Mouse (Mus musculus): ENCODE data around the gene Rpl9-ps1. TPM values are rescaled to one million over a fixed set of nuclear protein-coding genes. Genes with fewer than 3 reads are reported as not detected.

The Rpl9-ps1 gene
- polyA plus RNA-seq, 1 experiment, result not detected

- no peak for TF ChIP-seq CTCF (IDR thresholded peaks at IDR 0.05; ENCODE audit: extremely low read depth, insufficient read depth, low read length)
- TF ChIP-seq POLR2A (IDR thresholded peaks at IDR 0.05; ENCODE audit: extremely low read depth, insufficient read depth, low read length), result no peak
- no peak within 1 kb of the TSS for H3K4me3 ChIP-seq (ENCODE audit: insufficient read depth, low read length)
- no peaks in the 10 kb centered on the region for H3K4me1 ChIP-seq (ENCODE audit: control insufficient read depth, insufficient read depth, low read length)
- H3K27ac ChIP-seq (ENCODE audit: insufficient read depth, low read length), result peak within 1 kb of the TSS; percentile 77; the same call in 1 of the 2 replicates
These were observed 4.0 kb upstream of the Rpl9-ps1 start, which contains the start of gene Ccl3 for GRCm38 (mm10) chr11:83649305-83649841. Gene Ccl3 (minus strand): TSS chr11:83649355.

DNA sequence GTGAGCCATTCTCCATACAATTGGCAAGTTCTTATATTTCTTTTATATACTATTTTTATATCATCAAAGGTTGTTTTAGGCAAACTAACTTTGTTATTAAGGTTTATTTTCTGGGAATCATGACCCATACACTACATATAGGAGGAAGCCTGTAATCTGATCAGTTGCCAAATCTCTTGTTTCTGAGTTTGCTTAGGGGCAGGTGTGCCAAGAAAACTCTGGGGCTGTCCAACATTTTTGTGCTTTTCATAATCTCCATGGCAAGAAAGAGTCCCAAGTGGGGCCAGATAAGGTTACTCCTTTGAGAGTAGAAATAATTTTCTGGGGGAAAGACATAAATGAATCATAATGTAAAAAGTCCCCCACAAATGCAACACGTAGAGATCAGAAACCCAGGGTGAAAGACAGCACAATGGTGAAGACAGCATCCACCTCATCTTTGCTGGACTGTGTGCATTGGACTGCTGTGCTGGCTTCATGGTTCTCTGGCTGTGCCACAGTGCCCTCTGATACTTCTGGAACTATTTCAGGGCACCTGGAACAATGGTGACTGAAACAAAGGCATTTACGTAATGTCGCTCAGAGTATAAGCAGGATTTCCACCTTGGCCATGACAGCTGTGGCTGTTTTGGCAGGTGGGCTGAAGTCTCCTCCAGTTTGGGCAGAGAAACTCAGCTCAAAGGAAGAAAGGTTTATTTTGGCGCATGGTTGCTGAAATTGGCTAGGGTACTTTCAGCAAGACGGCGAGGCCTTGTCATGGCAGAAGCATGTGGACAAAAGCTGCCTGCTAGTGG, 1.1 kb upstream of the Rpl9-ps1 start:
- Histone ChIP-seq H3K27ac (ENCODE audit: insufficient read depth, low read length) (no peak overlapping the region), H3K4me1 (ENCODE audit: control insufficient read depth, insufficient read depth, low read length) (no peaks in the 10 kb centered on the region), H3K4me3 (ENCODE audit: insufficient read depth, low read length) (no peak overlapping the region)
- TF ChIP-seq CTCF (IDR thresholded peaks at IDR 0.05; ENCODE audit: extremely low read depth, insufficient read depth, low read length), result no peak
- TF ChIP-seq POLR2A (IDR thresholded peaks at IDR 0.05; ENCODE audit: extremely low read depth, insufficient read depth, low read length), result no peak

GRCm38 (mm10) chr11:83641216-83641615, 4.2 kb downstream of the Rpl9-ps1 start:
- H3K27ac ChIP-seq (ENCODE audit: insufficient read depth, low read length), result no peak overlapping the region
- TF ChIP-seq POLR2A (IDR thresholded peaks at IDR 0.05; ENCODE audit: extremely low read depth, insufficient read depth, low read length) (no peak), CTCF (IDR thresholded peaks at IDR 0.05; ENCODE audit: extremely low read depth, insufficient read depth, low read length) (no peak)
- no peaks in the 10 kb centered on the region for H3K4me1 ChIP-seq (ENCODE audit: control insufficient read depth, insufficient read depth, low read length)
- no peak overlapping the region for H3K4me3 ChIP-seq (ENCODE audit: insufficient read depth, low read length)

DNA sequence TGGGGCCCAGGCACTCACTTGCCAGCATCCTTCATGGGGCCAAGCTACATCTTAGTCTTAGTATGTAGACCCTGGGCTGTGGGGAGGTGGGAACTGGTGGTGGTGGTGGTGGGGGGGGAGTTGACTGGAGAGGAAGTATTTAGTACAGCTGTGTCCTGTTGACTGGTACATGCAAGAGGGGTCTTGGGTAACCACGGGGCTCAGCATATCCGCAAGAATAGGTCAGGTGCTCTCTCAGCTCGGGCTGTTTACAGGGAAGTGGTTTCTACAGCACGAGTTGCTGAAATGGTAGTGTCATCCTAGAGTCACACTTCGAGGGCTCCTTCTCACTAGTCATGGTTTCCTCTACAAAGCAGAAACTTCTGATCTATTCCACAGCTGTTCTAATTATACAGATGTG, 5.3 kb downstream of the Rpl9-ps1 start:
- Histone ChIP-seq H3K27ac (ENCODE audit: insufficient read depth, low read length) (no peak overlapping the region), H3K4me3 (ENCODE audit: insufficient read depth, low read length) (no peak overlapping the region), H3K4me1 (ENCODE audit: control insufficient read depth, insufficient read depth, low read length) (no peaks in the 10 kb centered on the region)
- TF ChIP-seq POLR2A (IDR thresholded peaks at IDR 0.05; ENCODE audit: extremely low read depth, insufficient read depth, low read length) (no peak), CTCF (IDR thresholded peaks at IDR 0.05; ENCODE audit: extremely low read depth, insufficient read depth, low read length) (no peak)

- Histone ChIP-seq H3K4me1 (ENCODE audit: control insufficient read depth, insufficient read depth, low read length) (no peaks in the 10 kb centered on the region), H3K4me3 (ENCODE audit: insufficient read depth, low read length) (no peak overlapping the region), H3K27ac (ENCODE audit: insufficient read depth, low read length) (no peak overlapping the region)
- TF ChIP-seq POLR2A (IDR thresholded peaks at IDR 0.05; ENCODE audit: extremely low read depth, insufficient read depth, low read length), result no peak
- TF ChIP-seq CTCF (IDR thresholded peaks at IDR 0.05; ENCODE audit: extremely low read depth, insufficient read depth, low read length), result no peak
These were observed 5.9 kb downstream of the Rpl9-ps1 start for GRCm38 (mm10) chr11:83639533-83639932.

DNA sequence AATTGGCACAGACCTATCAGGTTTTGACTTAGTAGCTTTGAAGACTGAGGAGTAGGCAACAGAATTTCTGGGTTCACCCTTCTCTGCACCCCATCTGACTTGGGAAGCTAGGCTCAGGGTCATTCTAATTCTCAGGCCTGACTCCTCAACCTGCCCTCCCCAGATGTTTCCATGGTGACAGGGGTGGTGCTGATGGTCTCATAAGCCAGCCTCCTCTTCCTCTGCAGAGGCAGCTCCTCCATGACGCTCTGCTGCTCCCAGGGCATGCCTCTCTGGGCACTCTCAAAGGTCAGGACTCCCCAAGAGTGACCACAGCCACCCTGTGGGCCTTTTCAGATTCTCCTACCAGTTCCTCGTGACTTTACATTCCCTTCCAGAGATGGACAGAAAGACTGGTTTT, 6.5 kb downstream of the Rpl9-ps1 start:
- no peak overlapping the region for H3K27ac ChIP-seq (ENCODE audit: insufficient read depth, low read length)
- TF ChIP-seq POLR2A (IDR thresholded peaks at IDR 0.05; ENCODE audit: extremely low read depth, insufficient read depth, low read length) (no peak), CTCF (IDR thresholded peaks at IDR 0.05; ENCODE audit: extremely low read depth, insufficient read depth, low read length) (no peak)
- H3K4me1 ChIP-seq (ENCODE audit: control insufficient read depth, insufficient read depth, low read length), result peaks cover 2% of the 10 kb centered on the region
- no peak overlapping the region for H3K4me3 ChIP-seq (ENCODE audit: insufficient read depth, low read length)

DNA sequence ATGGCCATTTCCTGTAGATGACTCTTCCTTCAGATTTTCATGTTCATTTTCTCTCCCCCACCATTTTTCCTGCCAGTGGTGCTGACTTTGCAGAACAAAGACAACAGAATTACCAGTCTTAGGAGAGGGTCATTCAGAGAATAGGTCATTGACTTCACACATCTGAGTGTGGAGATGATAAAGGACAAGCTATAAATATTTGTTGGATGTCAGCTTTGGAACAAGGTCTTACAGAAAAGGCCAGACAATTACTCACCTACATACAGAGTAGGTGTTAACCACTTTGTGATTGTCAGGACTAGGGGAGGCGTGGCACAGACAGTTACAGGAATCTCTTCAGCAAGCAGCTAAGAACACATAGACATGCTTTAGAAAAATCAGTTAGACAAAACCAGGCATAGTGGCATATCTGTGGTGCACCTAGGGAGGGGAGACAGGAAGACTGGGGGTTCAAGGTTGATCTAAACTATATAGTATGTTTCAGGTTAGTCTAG, 8.6 kb downstream of the Rpl9-ps1 start:
- Histone ChIP-seq H3K4me3 (ENCODE audit: insufficient read depth, low read length) (no peak overlapping the region), H3K27ac (ENCODE audit: insufficient read depth, low read length) (no peak overlapping the region), H3K4me1 (ENCODE audit: control insufficient read depth, insufficient read depth, low read length) (peaks cover 2% of the 10 kb centered on the region)
- no peak for TF ChIP-seq CTCF (IDR thresholded peaks at IDR 0.05; ENCODE audit: extremely low read depth, insufficient read depth, low read length)
- no peak for TF ChIP-seq POLR2A (IDR thresholded peaks at IDR 0.05; ENCODE audit: extremely low read depth, insufficient read depth, low read length)

GRCm38 (mm10) chr11:83634898-83635297, 10.5 kb downstream of the Rpl9-ps1 start:
- TF ChIP-seq POLR2A (IDR thresholded peaks at IDR 0.05; ENCODE audit: extremely low read depth, insufficient read depth, low read length) (no peak), CTCF (IDR thresholded peaks at IDR 0.05; ENCODE audit: extremely low read depth, insufficient read depth, low read length) (no peak)
- H3K4me1 ChIP-seq (ENCODE audit: control insufficient read depth, insufficient read depth, low read length), result peaks cover 2% of the 10 kb centered on the region
- no peak overlapping the region for H3K27ac ChIP-seq (ENCODE audit: insufficient read depth, low read length)
- H3K4me3 ChIP-seq (ENCODE audit: insufficient read depth, low read length), result no peak overlapping the region

GRCm38 (mm10) chr11:83634425-83634824, 11.0 kb downstream of the Rpl9-ps1 start:
- H3K27ac ChIP-seq (ENCODE audit: insufficient read depth, low read length), result no peak overlapping the region
- TF ChIP-seq POLR2A (IDR thresholded peaks at IDR 0.05; ENCODE audit: extremely low read depth, insufficient read depth, low read length), result no peak
- no peak for TF ChIP-seq CTCF (IDR thresholded peaks at IDR 0.05; ENCODE audit: extremely low read depth, insufficient read depth, low read length)
- H3K4me3 ChIP-seq (ENCODE audit: insufficient read depth, low read length), result no peak overlapping the region
- peaks cover 2% of the 10 kb centered on the region for H3K4me1 ChIP-seq (ENCODE audit: control insufficient read depth, insufficient read depth, low read length)

DNA sequence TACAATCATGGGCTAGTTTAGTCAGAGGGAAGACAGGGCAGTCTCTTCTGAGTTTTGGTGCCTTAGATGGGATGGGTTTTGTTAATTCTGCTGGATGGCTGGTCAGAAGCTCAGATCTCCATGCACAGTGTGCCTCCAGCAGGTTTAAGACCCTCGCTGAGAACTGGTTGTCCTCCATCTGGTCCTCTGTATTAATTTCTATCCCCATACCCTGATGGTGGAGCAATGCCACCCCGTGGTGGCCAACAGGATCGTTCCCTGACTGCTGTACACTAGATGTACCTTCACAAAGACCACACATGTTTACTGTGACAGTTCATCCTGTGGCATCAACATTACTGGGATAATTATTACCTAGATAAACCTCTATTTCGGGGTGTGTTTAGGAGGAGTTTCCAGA, 12.7 kb downstream of the Rpl9-ps1 start:
- TF ChIP-seq CTCF (IDR thresholded peaks at IDR 0.05; ENCODE audit: extremely low read depth, insufficient read depth, low read length), result no peak
- H3K4me3 ChIP-seq (ENCODE audit: insufficient read depth, low read length), result no peak overlapping the region
- peaks cover 2% of the 10 kb centered on the region for H3K4me1 ChIP-seq (ENCODE audit: control insufficient read depth, insufficient read depth, low read length)
- H3K27ac ChIP-seq (ENCODE audit: insufficient read depth, low read length), result no peak overlapping the region

Data from cortical plate, adult 2 months (tissue).